Mouse (Mus musculus): ENCODE results near the gene Adamts16.
A peak's percentile ranks its signal among the peaks of the same experiment; 100 is the strongest.
"Not testable (repeated sequence)": the region's sequence is repeated elsewhere in the genome, so short reads cannot be mapped to it uniquely, and the experiment has no call there.

Gene Adamts16

GRCm38 (mm10) chr13:70841421-70841904, at the start of gene Adamts16:
Gene Adamts16, minus strand, starts transcription at chr13:70841811.
- no peak for DNase-seq (ENCODE audit: low read depth, low spot score)

DNA sequence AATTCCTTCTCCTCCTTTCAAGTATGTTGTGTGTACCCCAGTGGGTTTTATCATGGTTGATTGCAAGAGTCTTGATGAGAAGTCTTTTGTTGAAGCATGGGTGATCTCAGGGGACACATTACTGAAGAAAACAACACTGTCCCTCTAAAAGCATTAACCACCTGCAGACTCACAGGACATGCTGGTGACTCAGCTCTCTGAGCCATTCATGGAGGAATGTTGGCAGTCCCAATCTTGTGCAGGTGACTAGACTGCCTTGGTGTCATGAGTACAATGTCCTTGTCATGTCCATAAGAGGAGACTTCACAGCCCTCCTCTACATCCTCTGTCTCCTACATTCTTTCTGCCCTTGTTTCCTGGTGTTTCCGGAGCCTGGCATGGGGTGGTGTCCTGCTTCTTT, 45.5 kb upstream of the Adamts16 start:
- DNase-seq (ENCODE audit: low read depth, low spot score), result no peak

- no peak for DNase-seq (ENCODE audit: low read depth, low spot score)
These were observed 43.4 kb upstream of the Adamts16 start for GRCm38 (mm10) chr13:70885006-70885405.

DNA sequence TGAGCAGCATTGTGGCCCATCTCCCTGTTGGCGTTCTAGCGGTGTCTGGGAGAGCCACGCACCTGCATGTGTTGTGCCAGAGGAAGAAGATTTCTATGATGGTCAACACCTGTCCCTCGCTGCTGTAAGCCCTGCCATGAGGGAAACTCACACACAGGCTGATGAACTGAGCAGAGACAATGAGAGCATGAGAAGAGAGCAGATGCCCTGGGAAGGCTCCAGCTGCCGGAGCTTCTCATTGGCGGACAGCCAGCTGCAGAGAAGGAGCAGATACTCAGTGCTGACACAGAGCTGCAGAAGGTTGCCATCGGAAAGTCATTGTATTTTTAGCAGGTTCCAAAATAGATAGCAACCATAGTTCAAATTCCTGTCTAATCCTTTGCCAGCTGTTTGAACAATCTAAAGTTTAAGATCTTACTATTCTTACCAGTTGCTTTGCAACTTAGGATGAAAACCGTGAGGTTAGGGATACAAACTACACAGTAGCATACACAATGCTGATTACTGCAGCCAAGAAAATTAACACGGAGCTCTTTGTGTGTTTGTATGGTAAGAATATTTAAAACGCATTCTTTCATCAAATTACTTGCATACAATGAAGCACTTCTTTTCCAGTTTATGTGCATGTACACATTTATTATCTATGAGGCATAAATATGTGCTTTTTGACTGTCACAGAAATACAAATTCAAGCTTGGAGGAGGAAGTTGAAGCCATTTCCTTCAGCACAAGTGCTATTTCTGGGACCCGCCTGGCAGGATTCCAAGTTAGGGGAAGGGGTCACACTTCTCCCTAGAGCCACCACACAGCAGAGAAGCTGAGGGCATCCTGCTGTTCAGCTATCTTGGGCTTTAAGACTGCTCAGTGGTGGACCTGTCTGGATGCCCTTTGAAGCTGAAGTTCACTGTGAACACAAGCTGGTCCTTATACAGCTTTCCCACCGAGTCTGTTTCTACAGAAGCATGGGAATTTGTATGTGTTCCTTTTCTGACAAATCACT, 42.6 kb upstream of the Adamts16 start:
- no peak for DNase-seq (ENCODE audit: low read depth, low spot score)

DNA sequence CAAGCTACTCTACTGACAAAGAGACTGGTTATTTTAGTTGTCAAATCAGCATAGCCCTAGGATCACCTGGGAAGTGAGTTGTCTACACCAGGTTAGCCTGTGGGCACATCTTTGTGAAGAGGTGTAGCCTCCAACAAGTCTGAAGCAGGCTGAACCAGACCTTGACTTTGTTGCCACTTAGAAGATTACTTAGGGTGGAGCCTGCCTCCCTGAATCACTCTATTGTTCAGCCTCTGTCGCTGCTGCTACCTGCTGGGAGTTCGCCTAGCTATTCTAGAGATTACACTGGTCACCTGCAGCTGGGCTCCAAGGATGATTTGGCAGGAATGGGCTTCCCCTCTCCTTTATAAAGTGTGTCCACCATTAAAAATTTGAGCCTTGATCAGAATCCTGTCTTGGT, 38.4 kb upstream of the Adamts16 start:
- not testable (repeated sequence) for DNase-seq (ENCODE audit: low read depth, low spot score)

GRCm38 (mm10) chr13:70877550-70877913, 35.9 kb upstream of the Adamts16 start:
- no peak for DNase-seq (ENCODE audit: low read depth, low spot score)

GRCm38 (mm10) chr13:70876648-70877549, 35.3 kb upstream of the Adamts16 start:
- no peak for DNase-seq (ENCODE audit: low read depth, low spot score)

- DNase-seq (ENCODE audit: low read depth, low spot score), result no peak
These were observed 33.9 kb upstream of the Adamts16 start for GRCm38 (mm10) chr13:70875411-70875949.

- no peak for DNase-seq (ENCODE audit: low read depth, low spot score)
These were observed 33.1 kb upstream of the Adamts16 start for GRCm38 (mm10) chr13:70874741-70875140.

DNA sequence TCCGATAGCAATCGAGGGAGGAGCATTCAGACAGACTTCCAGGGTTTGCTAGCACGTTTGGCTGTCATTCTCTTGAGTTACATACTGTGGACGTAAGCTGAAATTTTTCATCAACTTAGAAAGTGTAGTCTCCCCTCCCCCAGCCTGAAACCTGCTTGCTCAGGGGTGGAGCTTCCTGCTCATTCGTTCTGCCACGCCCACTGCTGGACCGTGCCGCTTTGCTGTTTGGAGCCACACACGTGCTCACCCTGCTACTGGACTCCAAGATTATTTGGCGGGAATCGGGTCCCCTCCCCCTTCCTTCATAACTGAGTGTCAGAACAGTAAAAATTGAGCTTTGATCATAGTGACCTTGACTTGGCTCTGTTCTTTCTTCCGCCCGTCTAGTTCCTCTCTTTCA, 32.2 kb upstream of the Adamts16 start:
- not testable (repeated sequence) for DNase-seq (ENCODE audit: low read depth, low spot score)

- DNase-seq (ENCODE audit: low read depth, low spot score), result peak; percentile 19
These were observed 29.4 kb upstream of the Adamts16 start for GRCm38 (mm10) chr13:70871049-70871448.

- DNase-seq (ENCODE audit: low read depth, low spot score), result no peak
These were observed 25.5 kb upstream of the Adamts16 start for GRCm38 (mm10) chr13:70866971-70867625.

DNA sequence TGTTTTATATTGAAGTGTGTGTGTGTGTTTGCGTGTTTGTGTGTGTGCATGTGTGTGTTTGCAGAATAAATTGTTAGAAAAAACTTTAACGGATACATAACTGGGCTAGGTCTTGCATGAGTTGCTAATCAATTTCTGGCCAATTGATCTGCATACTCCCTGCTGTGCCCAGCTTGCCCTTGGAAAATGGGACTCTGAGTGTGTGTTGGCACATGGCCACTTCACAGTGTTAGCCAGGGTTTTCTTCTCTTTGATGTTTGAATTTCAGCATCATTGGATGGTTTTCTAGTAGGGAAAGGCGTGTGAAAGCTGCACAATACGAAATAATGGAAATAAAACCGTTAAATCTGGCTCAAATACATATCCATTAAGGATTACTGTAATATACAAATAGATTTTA, 24.3 kb upstream of the Adamts16 start:
- DNase-seq (ENCODE audit: low read depth, low spot score), result no peak

DNA sequence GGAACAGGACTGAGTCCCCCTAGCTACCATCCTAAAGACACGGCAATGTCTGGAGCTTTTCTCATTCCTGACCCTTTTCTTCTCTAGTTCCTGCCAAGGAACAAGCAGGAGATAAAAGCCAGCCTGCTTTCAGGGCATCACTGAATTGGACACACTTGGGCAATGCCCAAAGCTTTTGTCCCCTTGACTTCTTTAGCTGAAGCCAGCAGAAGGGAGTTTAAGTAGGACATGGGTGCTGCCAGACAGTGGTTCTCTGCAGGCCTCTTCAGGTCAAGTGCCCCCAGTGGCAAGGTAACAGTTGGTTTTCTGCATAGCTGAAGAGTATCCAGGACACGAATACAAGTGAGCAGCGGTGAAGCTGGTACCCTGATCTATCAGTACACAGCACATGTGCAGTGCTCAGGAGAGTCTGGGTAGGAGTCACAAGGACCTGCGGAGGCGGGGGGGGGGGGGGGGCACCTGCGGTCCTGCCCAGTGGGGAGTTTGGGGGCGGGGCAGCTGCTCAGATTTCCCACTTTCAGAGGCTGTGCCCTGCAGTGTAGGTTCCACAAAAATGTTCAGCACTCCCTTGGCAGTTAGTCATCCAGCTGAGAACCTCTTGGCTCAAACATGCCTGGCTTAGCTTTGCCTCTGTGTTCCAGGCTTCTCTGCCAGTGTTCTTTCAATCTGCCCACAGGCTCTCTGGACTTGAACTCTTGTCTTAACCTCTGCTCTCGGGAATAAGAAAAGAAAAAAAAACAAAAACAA, 20.7 kb upstream of the Adamts16 start:
- DNase-seq (ENCODE audit: low read depth, low spot score), result no peak

DNA sequence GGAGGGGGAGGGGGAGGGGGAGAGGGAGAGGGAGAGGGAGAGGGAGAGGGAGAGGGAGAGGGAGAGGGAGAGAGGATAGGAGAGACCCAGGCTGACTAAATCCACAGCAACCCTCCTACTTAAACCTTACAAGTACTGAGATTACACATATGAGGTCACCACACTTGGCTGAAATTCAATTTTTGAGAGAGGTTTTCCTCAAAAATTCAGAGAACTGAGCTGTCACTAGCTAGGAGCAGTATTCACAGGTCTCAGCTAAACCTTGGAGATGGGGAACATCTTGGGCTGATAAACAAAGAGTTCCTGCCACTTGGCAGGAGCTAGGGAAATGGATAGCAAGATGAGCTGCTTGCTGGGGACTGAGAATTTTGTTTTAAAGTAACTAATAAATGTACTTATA, 12.0 kb upstream of the Adamts16 start:
- DNase-seq (ENCODE audit: low read depth, low spot score), result peak; percentile 65

DNA sequence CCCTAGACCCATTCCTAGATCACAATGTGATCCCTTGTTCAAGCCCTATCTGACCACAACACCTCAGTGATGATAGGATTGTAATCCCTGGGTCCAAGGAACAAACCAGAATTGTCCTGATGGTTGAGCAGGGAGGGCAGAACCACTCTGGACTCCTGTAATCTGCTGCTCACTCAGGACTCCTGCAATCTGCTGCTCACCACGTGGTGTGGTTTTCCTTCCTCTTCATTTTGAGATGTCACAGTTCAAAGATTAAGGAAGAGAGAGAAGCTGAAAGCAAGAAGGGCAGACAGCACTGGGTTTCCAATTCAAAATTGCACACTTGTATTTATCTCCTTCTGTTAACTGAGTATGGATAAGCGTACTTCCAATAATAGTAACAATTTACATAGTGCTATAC, 5.3 kb upstream of the Adamts16 start:
- DNase-seq (ENCODE audit: low read depth, low spot score), result no peak

DNA sequence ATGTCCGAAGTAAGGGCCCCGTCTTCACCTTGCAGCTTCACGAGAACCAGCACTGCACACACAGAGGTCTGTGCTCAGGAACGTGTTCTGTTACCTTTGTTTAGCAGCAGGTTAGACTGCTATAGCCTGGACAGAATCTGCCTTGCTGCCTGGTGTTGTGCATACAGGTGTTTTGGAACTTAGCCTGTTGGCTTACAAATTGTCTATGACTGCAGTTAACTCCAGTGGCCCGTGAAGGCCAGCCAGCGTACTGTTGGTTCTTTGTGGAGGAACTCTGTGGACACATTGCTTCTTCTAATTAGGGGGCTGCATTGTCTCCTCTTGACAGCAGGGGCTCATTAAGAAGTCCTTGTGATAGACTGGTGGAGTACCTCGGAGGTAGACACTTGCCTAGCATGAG, 3.9 kb upstream of the Adamts16 start:
- DNase-seq (ENCODE audit: low read depth, low spot score), result no peak

- DNase-seq (ENCODE audit: low read depth, low spot score), result no peak
These were observed 515 bp upstream of the Adamts16 start for GRCm38 (mm10) chr13:70842126-70842525.

GRCm38 (mm10) chr13:70840161-70840560, 1.4 kb downstream of the Adamts16 start:
- peak; percentile 80 for DNase-seq (ENCODE audit: low read depth, low spot score)

GRCm38 (mm10) chr13:70837571-70837970, 4.0 kb downstream of the Adamts16 start:
- DNase-seq (ENCODE audit: low read depth, low spot score), result peak; percentile 43

GRCm38 (mm10) chr13:70836246-70836645, 5.4 kb downstream of the Adamts16 start:
- DNase-seq (ENCODE audit: low read depth, low spot score), result peak; percentile 33

Data from 3T3-L1 (cell line).